29 mouse cellular contexts compared by ENCODE assay signal in the genomic region with DNA sequence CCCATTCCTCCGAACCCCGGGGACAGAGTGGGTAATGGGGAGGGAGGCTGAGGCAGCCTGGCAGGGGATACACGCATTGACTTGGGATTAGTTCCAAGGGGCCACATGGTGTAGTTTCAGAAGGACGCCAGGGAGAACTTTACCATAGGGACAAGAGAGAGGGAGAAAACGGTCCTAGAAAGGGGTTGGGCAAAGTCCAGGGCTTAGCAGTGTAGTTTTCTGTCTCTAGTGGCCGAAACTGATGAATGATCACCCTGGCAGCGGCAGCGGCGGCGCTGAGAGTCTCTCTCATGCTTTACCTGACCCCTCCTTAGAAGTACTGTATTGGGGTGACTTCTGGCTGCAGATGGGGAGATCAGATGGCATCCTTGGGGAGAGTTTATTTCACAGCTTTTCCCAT. TPM values are rescaled to one million over a fixed set of nuclear protein-coding genes. Genes with fewer than 3 reads are reported as not detected.
"Had no signal": no experiment of that assay in that cellular context is flagged by ENCODE, and none has a peak within 500 bp of the region (broad histone marks: within the 10 kb centered on the region; RNA-seq: fewer than 3 reads in every experiment).

No protein-coding gene starts in this region.

- H3K9ac ChIP-seq: heart, embryonic 12.5 days; hindbrain, embryonic 12.5 days; hindbrain, embryonic 14.5 days; intestine, embryonic 15.5 days; limb, embryonic 13.5 days; limb, embryonic 15.5 days; liver, embryonic 14.5 days had no signal

- H3K4me3 ChIP-seq: gastrocnemius, adult 2 months; heart, embryonic 10.5 days; heart, embryonic 12.5 days; hindbrain, embryonic 10.5 days; hindbrain, embryonic 12.5 days; intestine, embryonic 15.5 days; layer of hippocampus, adult 2 months; left cerebral cortex, adult 2 months; limb, embryonic 13.5 days; limb, embryonic 15.5 days had no signal

- H3K27me3 ChIP-seq: hindbrain, embryonic 12.5 days; intestine, embryonic 15.5 days; limb, embryonic 15.5 days had no signal

- H3K27ac ChIP-seq: gastrocnemius, adult 2 months; heart, embryonic 10.5 days; hindbrain, embryonic 10.5 days; hindbrain, embryonic 12.5 days; hindbrain, embryonic 14.5 days; intestine, embryonic 15.5 days; layer of hippocampus, adult 2 months; left cerebral cortex, adult 2 months; limb, embryonic 13.5 days; limb, embryonic 15.5 days; liver, embryonic 14.5 days had no signal

- DNase-seq: gastrocnemius, adult 2 months; gastrocnemius, postnatal 10 days; gastrocnemius, postnatal 25 days; heart, adult 18-20 months; heart, postnatal 10 days; heart, postnatal 4 days; kidney, adult 18-20 months; left cerebral cortex, postnatal 4 days; lung, adult 18-20 months had no signal

- H3K4me1 ChIP-seq: heart, embryonic 10.5 days; heart, embryonic 12.5 days; hindbrain, embryonic 10.5 days; hindbrain, embryonic 12.5 days; limb, embryonic 13.5 days had no signal

- H3K9me3 ChIP-seq: heart, embryonic 10.5 days; heart, embryonic 12.5 days; hindbrain, embryonic 10.5 days; hindbrain, embryonic 12.5 days; intestine, embryonic 15.5 days; limb, embryonic 13.5 days; limb, embryonic 15.5 days had no signal

- ATAC-seq: hindbrain, embryonic 16.5 days; inflammation-experienced regulatory T-cells, adult 6 months; intestine, embryonic 15.5 days had no signal

- H3K4me2 ChIP-seq: heart, embryonic 12.5 days; hindbrain, embryonic 12.5 days; hindbrain, embryonic 14.5 days; intestine, embryonic 15.5 days; limb, embryonic 13.5 days; limb, embryonic 15.5 days; liver, embryonic 11.5 days had no signal

- H3K36me3 ChIP-seq: heart, embryonic 10.5 days; heart, embryonic 12.5 days; hindbrain, embryonic 10.5 days; hindbrain, embryonic 12.5 days; intestine, embryonic 15.5 days; limb, embryonic 13.5 days; limb, embryonic 15.5 days had no signal

RNA-seq across cellular contexts. Expression of a gene that starts 2.4 kb away (rescaled TPM):
- polyA plus RNA-seq: frontal cortex, adult 2 months; heart, embryonic 10.5 days; heart, embryonic 12.5 days; heart, embryonic 14.5 days; hindbrain, embryonic 10.5 days; hindbrain, embryonic 12.5 days; hindbrain, embryonic 14.5 days; hindbrain, embryonic 16.5 days; inflammation-experienced regulatory T-cells, adult 6 months; limb, embryonic 11.5 days; liver, embryonic 11.5 days; liver, embryonic 14.5 days had no signal

RNA-seq across cellular contexts. Expression of a gene that starts 30.9 kb away (rescaled TPM):
- polyA plus RNA-seq: frontal cortex, adult 2 months; heart, embryonic 10.5 days; heart, embryonic 12.5 days; heart, embryonic 14.5 days; heart, embryonic 16.5 days; hindbrain, embryonic 10.5 days; hindbrain, embryonic 12.5 days; hindbrain, embryonic 14.5 days; hindbrain, embryonic 16.5 days; inflammation-experienced regulatory T-cells, adult 6 months; intestine, embryonic 15.5 days; kidney, embryonic 14.5 days; limb, embryonic 11.5 days; limb, embryonic 13.5 days; limb, embryonic 15.5 days; liver, embryonic 11.5 days; liver, embryonic 14.5 days; liver, embryonic 16.5 days had no signal
